Mouse (Mus musculus): ENCODE results near the gene Scd3.

The Scd3 gene

GRCm38 (mm10) chr19:44217958-44218525 lies 15.0 kb downstream of the Scd3 start:
- H3K9me3 ChIP-seq (ENCODE audit: low read length): no peaks in the 10 kb centered on the region
- no peak overlapping the region for H3K4me3 ChIP-seq (replicated peaks; ENCODE audit: low read length)
- no peaks in the 10 kb centered on the region for H3K36me3 ChIP-seq (ENCODE audit: insufficient read depth, low read length)
- TF ChIP-seq POU5F1 (IDR thresholded peaks at IDR 0.05; ENCODE audit: borderline replicate concordance, low read length) (no peak), CTCF (conservative IDR thresholded peaks at IDR 0.05; ENCODE audit: low read length) (no peak), NANOG (IDR thresholded peaks at IDR 0.05; ENCODE audit: borderline replicate concordance, low read length) (no peak)
- H3K4me1 ChIP-seq (replicated peaks; ENCODE audit: low read depth, low read length): 0 out of 2 replicates have a peak, but pooled peaks cover 3% of the 10 kb centered on the region
- H3K27me3 ChIP-seq (ENCODE audit: insufficient read depth, low read length): peaks cover 3% of the 10 kb centered on the region; the same call in 1 of the 2 replicates

DNA sequence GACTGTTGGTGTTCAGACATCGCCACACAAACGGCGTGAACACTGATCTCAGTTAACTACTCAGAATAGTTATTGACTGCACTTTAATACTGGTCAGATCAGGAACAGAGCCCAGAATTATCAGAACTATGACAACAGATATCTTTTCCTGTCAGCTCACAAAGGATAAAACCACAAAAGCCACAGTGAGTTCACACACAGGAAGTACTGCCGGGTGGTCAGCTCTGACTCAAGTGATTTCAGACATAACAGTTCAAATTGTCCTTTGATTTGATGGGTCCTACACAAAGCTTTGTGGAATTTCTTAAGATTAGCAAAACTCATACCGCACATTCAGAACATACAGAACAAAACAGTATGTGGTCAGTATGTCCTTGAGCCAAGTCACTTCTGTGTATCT lies 22.7 kb downstream of the Scd3 start:
- TF ChIP-seq POU5F1 (IDR thresholded peaks at IDR 0.05; ENCODE audit: borderline replicate concordance, low read length): no peak
- no peak for TF ChIP-seq NANOG (IDR thresholded peaks at IDR 0.05; ENCODE audit: borderline replicate concordance, low read length)
- TF ChIP-seq CTCF (conservative IDR thresholded peaks at IDR 0.05; ENCODE audit: low read length): no peak
- no peaks in the 10 kb centered on the region for H3K4me1 ChIP-seq (replicated peaks; ENCODE audit: low read depth, low read length)
- no peaks in the 10 kb centered on the region for H3K36me3 ChIP-seq (ENCODE audit: insufficient read depth, low read length)
- no peaks in the 10 kb centered on the region for H3K9me3 ChIP-seq (ENCODE audit: low read length)
- no peak overlapping the region for H3K4me3 ChIP-seq (replicated peaks; ENCODE audit: low read length)
- H3K27me3 ChIP-seq (ENCODE audit: insufficient read depth, low read length): no peaks in the 10 kb centered on the region

- Histone ChIP-seq H3K4me3 (replicated peaks; ENCODE audit: low read length) (no peak overlapping the region), H3K27me3 (ENCODE audit: insufficient read depth, low read length) (no peaks in the 10 kb centered on the region), H3K9me3 (ENCODE audit: low read length) (no peaks in the 10 kb centered on the region), H3K4me1 (replicated peaks; ENCODE audit: low read depth, low read length) (no peaks in the 10 kb centered on the region), H3K36me3 (ENCODE audit: insufficient read depth, low read length) (no peaks in the 10 kb centered on the region)
- TF ChIP-seq CTCF (conservative IDR thresholded peaks at IDR 0.05; ENCODE audit: low read length): no peak
- TF ChIP-seq POU5F1 (IDR thresholded peaks at IDR 0.05; ENCODE audit: borderline replicate concordance, low read length): no peak
- TF ChIP-seq NANOG (IDR thresholded peaks at IDR 0.05; ENCODE audit: borderline replicate concordance, low read length): no peak
Measured at GRCm38 (mm10) chr19:44229776-44230175, 26.7 kb downstream of the Scd3 start.

DNA sequence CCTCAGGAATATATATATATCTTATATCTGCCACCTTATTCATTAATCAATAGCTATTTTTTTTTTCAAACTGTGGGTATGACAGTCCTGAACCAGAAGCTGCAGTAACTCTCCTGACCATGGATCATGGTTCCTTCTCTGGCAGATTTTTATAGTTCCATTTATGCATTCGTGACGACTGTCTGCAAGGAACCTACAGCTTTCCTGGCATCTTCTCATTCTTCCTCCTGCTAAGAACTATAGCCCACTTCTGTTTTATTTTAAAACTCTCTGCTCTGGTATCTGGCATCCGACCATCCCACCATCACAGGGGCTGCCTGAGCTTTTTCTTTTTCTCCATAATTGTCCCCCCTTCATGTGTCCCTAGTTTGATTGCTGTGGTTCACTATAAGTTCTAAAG lies 27.1 kb downstream of the Scd3 start:
- Histone ChIP-seq H3K27me3 (ENCODE audit: insufficient read depth, low read length) (no peaks in the 10 kb centered on the region), H3K36me3 (ENCODE audit: insufficient read depth, low read length) (no peaks in the 10 kb centered on the region), H3K4me3 (replicated peaks; ENCODE audit: low read length) (no peak overlapping the region), H3K4me1 (replicated peaks; ENCODE audit: low read depth, low read length) (no peaks in the 10 kb centered on the region), H3K9me3 (ENCODE audit: low read length) (no peaks in the 10 kb centered on the region)
- TF ChIP-seq CTCF (conservative IDR thresholded peaks at IDR 0.05; ENCODE audit: low read length): no peak
- TF ChIP-seq NANOG (IDR thresholded peaks at IDR 0.05; ENCODE audit: borderline replicate concordance, low read length): no peak
- TF ChIP-seq POU5F1 (IDR thresholded peaks at IDR 0.05; ENCODE audit: borderline replicate concordance, low read length): no peak

- H3K9me3 ChIP-seq (ENCODE audit: low read length): no peaks in the 10 kb centered on the region
- H3K27me3 ChIP-seq (ENCODE audit: insufficient read depth, low read length): no peaks in the 10 kb centered on the region
- no peak overlapping the region for H3K4me3 ChIP-seq (replicated peaks; ENCODE audit: low read length)
- H3K4me1 ChIP-seq (replicated peaks; ENCODE audit: low read depth, low read length): no peaks in the 10 kb centered on the region
- no peaks in the 10 kb centered on the region for H3K36me3 ChIP-seq (ENCODE audit: insufficient read depth, low read length)
- TF ChIP-seq NANOG (IDR thresholded peaks at IDR 0.05; ENCODE audit: borderline replicate concordance, low read length) (no peak), POU5F1 (IDR thresholded peaks at IDR 0.05; ENCODE audit: borderline replicate concordance, low read length) (no peak), CTCF (conservative IDR thresholded peaks at IDR 0.05; ENCODE audit: low read length) (no peak)
Measured at GRCm38 (mm10) chr19:44231608-44232151, 28.6 kb downstream of the Scd3 start.

DNA sequence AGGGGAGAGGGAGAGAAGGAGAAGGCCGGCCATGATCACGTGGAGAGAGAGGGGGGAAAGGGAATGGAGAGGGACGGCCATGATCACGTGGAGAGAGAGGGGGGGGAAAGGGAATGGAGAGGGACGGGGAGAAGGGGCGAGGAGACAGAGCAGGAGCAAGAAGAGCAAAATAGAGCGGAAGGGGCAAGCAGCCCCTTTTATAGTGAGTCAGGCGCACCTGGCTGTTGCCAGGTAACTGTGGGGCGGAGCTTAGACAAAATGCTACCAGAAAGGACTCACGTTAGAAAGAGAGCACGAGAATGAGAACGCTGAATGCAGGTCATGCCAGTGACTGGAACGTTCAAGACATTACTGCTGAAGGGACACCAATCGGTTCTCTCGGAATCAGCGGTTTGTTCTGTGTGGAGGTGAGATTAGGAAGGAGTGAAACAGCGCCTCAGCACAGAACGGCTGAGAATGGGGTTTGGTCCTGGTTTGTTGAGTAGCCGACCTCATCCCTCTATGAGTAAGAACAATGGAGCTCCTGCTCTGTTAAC lies 34.5 kb downstream of the Scd3 start:
- Histone ChIP-seq H3K9me3 (ENCODE audit: low read length) (no peaks in the 10 kb centered on the region), H3K27me3 (ENCODE audit: insufficient read depth, low read length) (peaks cover 9% of the 10 kb centered on the region; the same call in 1 of the 2 replicates), H3K36me3 (ENCODE audit: insufficient read depth, low read length) (no peaks in the 10 kb centered on the region), H3K4me1 (replicated peaks; ENCODE audit: low read depth, low read length) (peaks cover 13% of the 10 kb centered on the region), H3K4me3 (replicated peaks; ENCODE audit: low read length) (peak overlapping the region; percentile 65)
- no peak for TF ChIP-seq NANOG (IDR thresholded peaks at IDR 0.05; ENCODE audit: borderline replicate concordance, low read length)
- TF ChIP-seq POU5F1 (IDR thresholded peaks at IDR 0.05; ENCODE audit: borderline replicate concordance, low read length): no peak
- no peak for TF ChIP-seq CTCF (conservative IDR thresholded peaks at IDR 0.05; ENCODE audit: low read length)

GRCm38 (mm10) chr19:44238906-44239305 lies 35.8 kb downstream of the Scd3 start:
- Histone ChIP-seq H3K9me3 (ENCODE audit: low read length) (no peaks in the 10 kb centered on the region), H3K4me1 (replicated peaks; ENCODE audit: low read depth, low read length) (peaks cover 13% of the 10 kb centered on the region), H3K36me3 (ENCODE audit: insufficient read depth, low read length) (no peaks in the 10 kb centered on the region), H3K27me3 (ENCODE audit: insufficient read depth, low read length) (peaks cover 9% of the 10 kb centered on the region; the same call in 1 of the 2 replicates), H3K4me3 (replicated peaks; ENCODE audit: low read length) (no peak overlapping the region)
- TF ChIP-seq CTCF (conservative IDR thresholded peaks at IDR 0.05; ENCODE audit: low read length) (no peak), NANOG (IDR thresholded peaks at IDR 0.05; ENCODE audit: borderline replicate concordance, low read length) (no peak), POU5F1 (IDR thresholded peaks at IDR 0.05; ENCODE audit: borderline replicate concordance, low read length) (no peak)

DNA sequence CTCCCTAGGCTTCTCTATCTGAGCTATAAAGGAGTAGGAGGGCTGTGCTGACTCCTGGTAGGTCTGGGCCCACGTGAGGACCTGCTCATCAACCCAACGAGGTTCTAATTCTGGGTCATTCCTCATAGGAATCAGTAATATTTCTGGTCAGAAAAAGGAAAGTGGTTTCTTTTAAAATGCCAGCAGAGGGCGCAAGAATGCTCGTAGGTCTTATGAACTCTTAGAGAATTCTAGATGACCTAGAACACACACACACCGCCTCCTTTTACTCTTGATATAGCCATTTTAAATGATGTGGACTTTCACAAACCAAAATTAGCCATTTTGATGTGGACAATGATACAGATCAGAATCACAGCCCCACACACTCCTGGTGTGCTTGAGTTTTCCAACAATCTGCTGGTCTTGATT lies 42.7 kb downstream of the Scd3 start:
- Histone ChIP-seq H3K4me1 (replicated peaks; ENCODE audit: low read depth, low read length) (peaks cover 49% of the 10 kb centered on the region), H3K27me3 (ENCODE audit: insufficient read depth, low read length) (peaks cover 9% of the 10 kb centered on the region; the same call in 1 of the 2 replicates), H3K4me3 (replicated peaks; ENCODE audit: low read length) (no peak overlapping the region), H3K36me3 (ENCODE audit: insufficient read depth, low read length) (no peaks in the 10 kb centered on the region), H3K9me3 (ENCODE audit: low read length) (no peaks in the 10 kb centered on the region)
- TF ChIP-seq CTCF (conservative IDR thresholded peaks at IDR 0.05; ENCODE audit: low read length): peak; percentile 51
- TF ChIP-seq NANOG (IDR thresholded peaks at IDR 0.05; ENCODE audit: borderline replicate concordance, low read length): no peak
